Mouse (Mus musculus) thymus, postnatal 4 days (tissue): Measurements from ENCODE around the gene Susd4.

ENCODE experiments used
- DNase-seq: peaks from one replicate; pipeline ENCODE4 v3.0.0; 2021

Gene Susd4

DNA sequence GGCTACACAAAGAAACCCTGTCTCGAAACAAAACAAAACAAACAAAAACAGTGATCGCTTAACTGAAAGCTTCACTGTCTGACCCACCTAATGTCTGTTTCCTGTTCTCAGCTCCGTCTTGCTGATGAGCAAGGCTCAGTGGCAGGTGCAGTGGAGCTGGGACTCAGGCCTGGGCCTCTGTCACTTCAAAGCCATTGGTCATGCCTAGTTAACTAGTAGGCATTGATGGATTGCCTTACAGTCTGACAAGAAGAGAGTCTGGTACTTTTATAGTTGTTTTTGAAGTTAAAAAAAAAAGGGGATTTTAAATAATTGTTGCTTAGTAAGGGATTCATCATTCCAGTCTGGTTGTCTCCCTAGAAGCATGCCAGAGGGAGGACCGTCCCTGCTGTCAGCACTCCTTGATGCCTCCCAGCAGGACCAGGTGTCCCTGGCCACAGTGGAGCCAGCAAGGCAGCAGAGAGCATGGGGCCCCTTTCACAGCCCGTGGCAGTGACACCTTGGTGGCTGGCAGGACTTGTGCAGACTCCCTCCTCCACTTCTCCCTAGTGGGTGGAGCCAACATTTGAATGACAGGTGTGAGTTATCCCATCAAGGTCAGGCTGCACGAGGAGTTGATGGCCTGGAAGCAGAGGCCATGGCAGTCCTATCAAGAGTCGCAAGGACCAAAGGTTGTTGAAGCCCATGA is 98.2 kb downstream of the Susd4 start:
- no peak for DNase-seq

DNA sequence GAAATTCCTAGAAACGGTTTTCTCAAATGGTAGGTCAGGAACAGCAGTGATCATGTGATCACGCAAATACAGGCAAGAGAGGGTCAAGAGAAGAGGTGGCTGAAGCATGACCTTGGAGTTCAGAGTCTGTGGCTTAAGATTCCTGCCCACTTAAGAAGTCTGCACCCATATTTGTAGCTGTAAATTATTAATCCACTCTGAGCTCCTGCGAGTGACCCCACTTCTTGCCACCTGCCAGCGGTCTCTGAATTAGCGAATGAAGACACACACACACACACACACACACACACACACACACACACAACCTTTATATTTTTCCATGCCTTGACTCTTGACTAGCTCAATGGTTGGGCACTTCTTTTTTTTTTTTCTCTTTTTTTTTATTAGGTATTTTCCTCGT is 99.7 kb downstream of the Susd4 start:
- DNase-seq, result no peak

GRCm38 (mm10) chr1:182867886-182868285 is 104.2 kb downstream of the Susd4 start:
- no peak for DNase-seq

DNA sequence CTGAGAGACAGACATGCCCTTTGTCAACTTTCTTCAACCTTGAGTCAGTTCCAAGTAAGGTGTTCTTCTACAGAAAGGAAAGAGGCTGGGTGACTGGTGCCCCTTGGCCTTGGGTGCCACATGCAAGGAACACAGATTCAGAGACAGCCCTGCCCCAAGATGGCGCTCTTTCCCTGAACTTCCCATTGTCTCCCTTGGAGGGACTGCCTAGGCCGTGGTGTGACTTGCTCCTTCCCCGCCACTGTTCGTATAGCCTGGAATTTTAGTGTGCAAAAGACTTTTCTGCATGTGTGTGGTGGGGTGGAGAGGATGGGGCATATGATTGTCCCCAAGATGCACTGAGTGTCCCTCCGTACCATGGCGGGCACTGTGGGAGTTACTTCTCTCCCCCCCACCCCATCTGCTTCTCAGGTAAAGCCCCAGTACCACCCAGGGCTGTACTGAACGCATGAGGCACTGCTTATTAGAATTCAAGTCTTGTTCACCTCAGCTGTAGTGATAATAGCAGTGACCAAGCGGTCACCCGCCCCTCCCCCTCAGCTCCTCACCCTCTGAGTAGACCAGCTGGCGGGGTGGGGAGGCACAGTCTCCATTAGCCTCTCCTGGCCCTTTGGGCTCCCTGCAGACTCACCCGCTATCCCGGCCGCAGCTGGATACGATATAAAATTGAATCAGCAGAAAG is 104.9 kb downstream of the Susd4 start:
- peak; percentile 43 for DNase-seq

- DNase-seq, result no peak
These were observed 105.4 kb downstream of the Susd4 start for GRCm38 (mm10) chr1:182869114-182869456.

DNA sequence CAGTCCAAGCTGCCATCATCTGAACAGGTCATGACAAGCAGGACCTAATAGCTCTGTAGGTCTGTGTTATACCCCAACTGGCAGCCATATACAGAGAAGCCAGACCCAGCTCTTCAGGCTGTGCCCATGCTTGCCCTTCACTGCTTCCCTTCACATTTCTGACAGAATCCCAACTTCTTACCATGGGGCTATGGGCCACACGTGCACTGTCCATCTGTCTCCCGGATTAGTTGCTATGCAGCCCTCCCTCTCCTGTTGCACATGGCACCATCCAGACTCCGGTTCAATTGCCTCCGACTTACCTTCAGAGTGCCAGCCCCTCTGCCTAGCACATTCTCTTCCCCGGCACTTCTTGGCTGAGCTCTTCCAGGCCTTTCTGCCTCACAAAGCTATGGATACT is 114.5 kb downstream of the Susd4 start:
- no peak for DNase-seq

- no peak for DNase-seq
These were observed 115.1 kb downstream of the Susd4 start for GRCm38 (mm10) chr1:182878719-182879118.

DNA sequence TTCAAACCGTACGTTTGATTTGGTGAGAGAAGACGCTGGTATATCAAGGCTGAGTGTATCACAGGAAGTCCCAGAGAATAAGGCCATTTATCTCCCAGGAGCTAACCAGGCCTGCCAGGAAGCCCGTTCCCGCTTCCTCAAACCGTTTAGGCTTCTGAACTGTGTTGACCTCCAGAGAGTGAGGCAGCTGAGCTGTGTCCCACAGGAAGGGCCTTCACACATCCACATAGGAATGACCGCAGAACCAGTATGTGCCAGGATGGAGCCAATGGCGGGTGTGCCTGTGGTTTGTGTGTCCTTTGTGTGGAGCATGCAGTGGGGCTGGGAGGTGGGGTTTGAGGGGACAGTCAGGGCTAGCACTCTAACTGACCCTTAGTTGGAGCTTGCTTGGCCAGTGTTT is 117.6 kb downstream of the Susd4 start:
- no peak for DNase-seq

DNA sequence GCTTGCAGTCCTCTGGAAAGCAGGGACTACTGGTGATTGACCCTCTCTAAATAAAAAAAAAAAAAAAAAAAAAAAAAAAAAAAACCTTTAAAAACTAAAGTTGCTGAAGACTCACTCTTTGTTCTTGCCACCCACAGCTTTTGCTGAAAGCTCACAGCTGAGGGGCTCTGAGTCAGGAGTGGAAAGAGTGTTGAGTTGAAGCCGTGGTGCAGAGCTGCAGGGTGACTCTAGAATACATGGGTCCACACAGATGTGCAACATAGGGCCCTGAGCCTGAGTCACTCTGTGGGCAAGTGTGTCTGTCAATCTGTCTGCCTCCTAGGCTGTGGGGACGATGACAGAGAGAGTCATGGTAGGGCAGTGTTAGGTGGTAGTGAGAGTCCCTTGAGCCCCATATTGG is 119.0 kb downstream of the Susd4 start:
- DNase-seq, result no peak

DNA sequence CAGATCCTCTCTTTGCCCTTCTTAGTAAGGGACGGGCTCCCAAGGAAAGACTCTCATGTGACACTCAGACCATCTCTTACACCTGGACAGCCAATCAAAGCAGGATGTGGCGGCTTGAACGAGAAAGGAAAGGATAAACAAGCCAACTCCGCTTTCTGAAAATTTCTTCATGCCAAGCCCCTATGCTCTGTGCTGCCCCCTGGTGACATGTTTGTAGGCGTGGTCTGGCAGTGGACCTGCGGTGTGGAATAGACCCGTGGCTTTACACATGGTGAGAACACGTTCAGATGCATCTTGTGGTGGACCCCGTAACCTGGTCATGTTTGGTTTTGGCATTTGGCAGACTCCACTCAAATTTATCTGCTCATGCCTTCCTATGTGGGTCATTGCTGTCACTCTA is 132.0 kb downstream of the Susd4 start:
- peak; percentile 81 for DNase-seq

DNA sequence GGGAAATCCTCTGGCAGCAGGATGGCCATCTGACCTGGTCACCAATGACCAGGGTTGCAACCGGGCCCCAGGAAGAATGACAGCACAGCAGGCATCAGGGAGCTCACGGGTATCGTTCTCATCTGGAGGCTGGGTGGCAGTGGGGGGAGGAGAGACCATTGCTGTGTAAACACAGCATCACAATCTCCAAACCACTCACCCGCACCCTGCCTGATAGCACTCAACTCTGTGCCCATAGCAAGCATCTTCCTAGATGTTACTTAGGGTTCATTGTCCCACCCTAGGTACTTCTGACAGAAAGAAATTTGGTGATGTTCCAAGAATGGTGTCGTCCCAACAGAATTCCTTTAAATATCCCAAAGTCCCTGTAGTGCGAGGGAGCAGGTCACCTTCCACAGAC is 133.4 kb downstream of the Susd4 start:
- DNase-seq, result no peak

- no peak for DNase-seq
These were observed 134.0 kb downstream of the Susd4 start for GRCm38 (mm10) chr1:182897506-182898138.

GRCm38 (mm10) chr1:182902095-182902494 is 138.4 kb downstream of the Susd4 start:
- no peak for DNase-seq

- no peak for DNase-seq
These were observed 139.2 kb downstream of the Susd4 start for GRCm38 (mm10) chr1:182902906-182903305.

DNA sequence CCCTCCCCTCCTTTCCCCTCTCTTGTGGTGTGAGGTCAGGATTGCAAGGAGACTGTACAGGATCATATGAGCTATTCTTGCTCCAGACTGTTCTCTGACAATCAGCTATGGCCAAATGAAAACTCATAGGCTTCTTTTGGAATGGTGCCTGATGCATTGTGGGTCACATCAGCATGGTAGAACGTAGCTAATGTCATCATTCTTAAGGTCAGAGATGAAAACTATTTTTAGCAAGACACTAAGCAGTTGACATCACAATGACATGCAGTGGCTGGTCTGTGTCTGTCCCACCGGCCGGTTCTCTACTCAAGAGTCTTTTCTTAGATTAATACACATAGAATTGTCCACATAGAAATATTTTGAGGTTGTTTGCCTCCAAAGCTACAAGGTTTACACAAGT is 142.0 kb downstream of the Susd4 start:
- no peak for DNase-seq

GRCm38 (mm10) chr1:182908050-182909036 is 144.7 kb downstream of the Susd4 start:
- peak; percentile 11 for DNase-seq

DNA sequence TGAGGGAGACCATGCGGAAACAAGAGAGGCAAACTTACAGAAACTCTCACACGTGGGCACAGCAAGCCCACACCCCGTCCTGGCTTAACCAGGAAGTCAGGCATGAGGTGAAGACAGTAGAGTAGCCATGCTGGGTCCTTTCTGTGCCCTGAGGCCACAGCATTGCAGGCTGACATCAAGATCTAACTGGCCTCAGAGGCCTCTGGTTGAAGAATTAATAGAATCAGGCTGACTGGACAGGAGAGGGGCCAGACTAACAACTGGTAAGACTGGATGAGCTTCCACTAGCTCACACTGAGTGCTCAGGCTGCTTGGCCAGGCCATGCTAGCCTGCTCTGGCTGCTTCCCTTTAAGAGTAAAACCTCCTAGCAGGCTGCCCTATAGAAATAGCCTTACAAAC is 145.4 kb downstream of the Susd4 start:
- no peak for DNase-seq

DNA sequence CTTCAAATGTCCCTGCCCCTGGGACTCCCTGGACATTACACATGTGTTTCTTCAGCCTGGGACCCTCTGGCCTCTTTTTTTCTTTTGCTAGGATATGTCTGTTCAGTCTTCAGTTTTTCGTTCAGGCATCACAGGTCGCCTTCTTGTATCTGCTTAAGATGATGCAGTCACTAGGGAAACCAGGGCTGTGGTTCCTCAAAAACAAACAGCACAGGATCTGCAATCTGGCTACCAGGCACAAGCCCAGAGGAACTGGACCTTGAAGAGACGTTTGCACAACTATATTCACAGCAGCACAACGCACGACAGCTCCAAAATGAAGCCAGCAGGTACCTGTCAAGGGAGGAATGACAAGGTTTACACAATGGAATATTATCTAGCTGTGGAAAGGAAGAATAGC is 145.9 kb downstream of the Susd4 start:
- DNase-seq, result no peak

DNA sequence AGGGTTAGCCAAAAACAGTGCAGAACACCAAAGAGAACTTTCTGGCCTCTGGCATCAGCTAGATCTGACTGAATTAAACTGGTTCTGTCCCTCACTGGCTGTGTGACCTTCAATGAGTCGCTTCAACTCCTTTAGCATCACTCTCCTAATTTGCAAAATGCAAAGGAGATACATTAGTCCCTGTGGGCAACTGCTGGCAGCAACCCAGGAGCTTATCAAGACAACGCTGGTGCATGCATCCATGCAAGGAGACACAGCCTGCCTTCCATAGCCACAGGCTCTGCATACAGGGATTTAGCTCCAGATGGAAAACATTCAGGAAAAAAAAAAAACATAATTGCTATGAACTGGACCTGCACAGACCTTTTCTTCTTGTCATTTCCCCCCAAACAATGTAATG is 148.9 kb downstream of the Susd4 start:
- no peak for DNase-seq

- DNase-seq, result no peak
These were observed 150.7 kb downstream of the Susd4 start for GRCm38 (mm10) chr1:182914121-182914908.

DNA sequence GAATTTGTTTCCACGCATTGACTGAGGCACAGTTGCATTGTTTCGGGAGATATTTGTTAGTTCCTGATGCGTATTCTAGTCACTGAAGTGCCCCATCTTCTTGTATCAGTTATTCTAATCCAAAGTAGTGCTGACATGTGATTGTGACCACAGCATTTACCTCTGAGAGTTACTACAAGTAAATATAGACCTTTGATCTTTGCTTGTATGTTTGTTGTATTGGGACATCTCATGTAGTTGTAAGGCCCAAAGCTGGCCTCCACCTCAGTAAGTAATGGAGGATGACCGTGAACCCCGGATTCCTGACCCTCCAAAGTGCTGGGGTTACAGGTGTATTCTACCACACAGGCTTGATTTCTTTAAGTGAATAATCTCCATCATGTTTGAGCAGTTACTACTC is 152.5 kb downstream of the Susd4 start:
- DNase-seq, result no peak

DNA sequence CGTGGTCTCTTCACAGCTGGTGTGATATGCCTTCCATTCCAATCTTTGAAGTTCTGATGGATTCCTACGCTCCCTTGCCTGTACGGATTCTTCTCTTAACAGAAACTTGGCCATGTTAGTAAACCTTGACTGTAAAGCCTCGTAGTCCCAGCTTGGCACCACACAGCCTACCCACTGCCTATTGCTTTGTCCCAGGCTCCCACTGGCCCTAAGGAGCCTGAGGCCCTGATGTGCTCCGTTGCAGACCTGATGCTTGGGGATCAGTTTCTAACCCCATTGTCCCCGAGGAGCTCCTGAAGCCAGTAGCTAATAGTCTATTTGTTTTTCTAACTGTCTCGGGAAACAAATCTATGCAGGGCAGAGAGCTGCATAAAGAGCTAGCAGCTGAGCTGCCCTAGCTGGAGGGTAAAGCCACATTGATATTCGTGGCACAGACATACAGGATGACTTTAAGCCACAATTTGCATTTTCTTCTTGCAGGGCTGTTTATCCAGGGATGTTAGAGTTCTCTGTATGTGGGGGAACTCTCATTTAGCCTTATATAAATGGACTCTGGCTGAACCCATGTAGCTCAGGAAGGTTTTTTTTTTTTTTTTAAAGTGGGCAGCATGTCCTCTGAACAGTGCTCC is 155.2 kb downstream of the Susd4 start:
- no peak for DNase-seq
